Mouse (Mus musculus) spleen, postnatal 10 days (tissue): Measurements from ENCODE around the gene Syn3.

Experiments used
- DNase-seq, 2 experiments: peaks; one replicate each; pipeline ENCODE4 v3.0.0; 2021 to 2022; ENCODE audit warnings: low spot score in 2 of 2

Gene Syn3

DNA sequence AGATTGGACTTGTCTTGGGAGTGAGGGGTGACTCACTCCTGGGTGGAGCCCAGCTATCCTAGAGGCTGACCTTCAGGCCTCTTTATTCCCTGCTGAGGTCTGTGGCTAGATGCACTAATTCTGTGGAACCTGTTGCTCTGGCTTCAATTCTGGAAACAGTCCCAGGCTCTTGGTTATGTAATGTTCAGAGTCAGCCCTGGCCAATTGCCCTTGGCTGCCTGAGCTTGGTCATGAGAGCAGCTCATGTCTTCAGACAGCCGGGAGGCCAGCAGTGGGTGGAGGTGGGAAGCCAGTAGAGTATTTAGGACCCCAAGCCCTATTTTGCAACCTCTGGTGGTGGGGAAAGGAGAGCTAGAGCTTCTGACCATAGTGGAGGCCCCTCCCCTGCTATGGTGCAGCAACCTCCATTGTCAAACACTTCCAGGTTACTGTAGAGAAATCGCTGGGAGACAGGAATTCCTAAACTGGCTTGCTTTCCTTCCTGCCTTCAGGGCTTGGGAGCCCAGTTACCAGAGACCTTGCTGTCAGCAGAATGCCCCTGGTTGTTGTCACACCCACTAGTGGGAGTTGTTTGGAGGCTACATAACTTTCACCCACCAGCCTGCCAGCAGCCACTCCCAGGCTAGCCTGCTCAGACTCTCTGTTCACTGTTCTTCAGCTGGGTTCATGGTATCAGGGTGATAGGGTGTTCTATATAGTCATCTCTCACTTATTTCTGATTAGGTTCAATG lies 158.9 kb downstream of the Syn3 start:
- DNase-seq, result no peak

DNA sequence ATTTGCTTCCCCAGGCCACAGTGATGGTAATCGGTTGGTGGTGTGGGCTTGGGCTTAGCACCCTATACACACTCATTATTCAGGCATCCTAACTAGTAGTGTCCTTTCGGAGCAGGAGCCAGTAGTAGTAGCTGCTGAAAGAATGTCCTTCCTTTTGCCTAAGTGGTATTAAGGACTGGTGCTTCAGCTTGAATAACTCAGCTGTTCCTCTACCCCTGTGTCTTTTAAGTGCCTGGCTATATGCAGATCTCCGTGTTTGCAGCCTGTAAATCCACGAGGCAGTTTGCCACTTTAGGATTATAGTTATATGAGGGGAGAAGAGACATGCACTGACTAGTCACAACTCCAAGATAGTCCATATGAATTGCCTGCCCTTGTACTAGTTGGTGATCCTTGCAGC lies 159.6 kb downstream of the Syn3 start:
- no peak for DNase-seq

DNA sequence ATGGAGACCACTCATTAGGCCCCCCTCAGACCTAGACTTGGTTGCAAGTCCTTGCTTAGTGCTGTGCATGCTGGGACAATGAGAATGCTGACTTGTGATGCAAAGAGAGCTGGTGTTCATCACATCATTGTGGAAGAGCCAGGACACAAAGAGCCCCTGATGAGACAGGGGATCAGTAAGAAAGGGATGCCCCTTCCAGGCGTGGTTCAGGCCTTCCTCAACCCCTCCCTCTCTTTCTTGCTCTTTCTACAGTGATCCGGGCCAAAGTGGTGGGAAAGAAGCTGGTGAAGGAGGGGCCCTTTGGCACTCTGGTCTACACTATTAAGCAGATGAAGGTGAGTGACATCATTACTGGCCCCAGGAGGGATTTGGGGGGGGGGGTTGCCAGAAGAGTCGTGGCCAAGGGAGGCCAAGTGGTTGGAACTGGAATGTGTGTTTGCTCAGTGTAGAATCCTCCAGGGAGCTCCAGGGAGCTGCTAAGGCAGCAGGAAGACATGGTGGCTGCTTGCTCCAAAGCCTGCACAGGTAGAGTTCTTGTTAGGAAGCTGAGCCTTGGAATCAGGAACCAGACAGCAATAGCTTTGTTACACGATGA lies 160.5 kb downstream of the Syn3 start:
- no peak for DNase-seq

DNA sequence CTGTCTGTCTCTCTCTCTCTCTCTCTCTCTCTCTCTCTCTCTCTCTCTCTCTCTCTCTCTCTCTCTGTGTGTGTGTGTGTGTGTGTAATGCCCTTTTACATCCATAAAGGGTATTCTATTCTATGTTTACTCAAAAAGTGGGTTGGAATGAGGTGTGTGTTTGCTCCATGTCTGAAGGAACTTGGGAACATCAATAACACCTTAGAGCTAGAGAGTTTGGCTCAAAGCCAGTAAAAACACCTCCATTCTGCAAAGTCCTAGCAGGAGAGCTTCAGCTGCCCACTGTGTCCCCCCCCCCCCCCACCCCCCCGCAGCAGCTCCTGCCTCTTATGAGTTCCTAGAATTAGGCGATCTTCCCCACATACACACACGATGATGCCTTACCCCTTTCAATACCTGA lies 161.5 kb downstream of the Syn3 start:
- DNase-seq, result no peak

DNA sequence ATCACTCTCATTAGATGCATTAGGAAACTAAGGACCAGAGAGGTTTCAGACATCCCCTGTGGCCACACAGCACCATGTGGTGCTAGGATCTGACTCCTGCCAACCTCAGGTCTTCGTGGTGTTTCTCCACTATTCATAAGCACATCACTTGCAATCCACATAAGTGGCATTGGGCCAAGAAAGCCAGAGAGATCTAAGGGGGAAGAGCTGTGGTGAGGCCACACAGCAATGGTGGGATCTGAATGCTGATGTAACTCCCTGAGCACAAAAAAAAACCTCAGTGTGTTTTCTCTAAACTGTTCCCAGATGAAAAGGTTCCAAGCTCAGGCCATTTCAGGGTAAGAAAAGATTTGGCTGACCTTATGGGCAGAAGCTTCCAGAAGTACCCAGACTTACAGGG lies 162.2 kb downstream of the Syn3 start:
- DNase-seq, result no peak

DNA sequence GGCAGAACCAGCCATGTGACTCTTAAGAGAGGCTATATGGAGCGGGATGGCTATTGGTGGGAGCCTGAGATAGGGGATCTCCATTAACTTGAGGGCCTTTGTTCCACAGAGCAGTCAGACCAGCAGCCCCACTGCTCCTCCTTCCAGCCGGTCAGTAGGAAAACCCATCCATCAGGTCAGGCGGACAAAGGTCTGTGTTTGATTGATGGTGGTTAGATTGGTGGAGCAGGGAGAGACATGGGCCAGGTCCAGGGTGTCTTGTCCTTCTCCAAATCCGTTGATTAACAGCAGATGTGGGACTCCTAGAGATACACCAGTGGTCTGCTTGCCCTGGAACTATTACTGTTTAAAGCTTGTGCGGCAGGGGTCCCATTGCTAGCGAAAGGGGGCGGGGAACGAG lies 164.1 kb downstream of the Syn3 start:
- no peak for DNase-seq

DNA sequence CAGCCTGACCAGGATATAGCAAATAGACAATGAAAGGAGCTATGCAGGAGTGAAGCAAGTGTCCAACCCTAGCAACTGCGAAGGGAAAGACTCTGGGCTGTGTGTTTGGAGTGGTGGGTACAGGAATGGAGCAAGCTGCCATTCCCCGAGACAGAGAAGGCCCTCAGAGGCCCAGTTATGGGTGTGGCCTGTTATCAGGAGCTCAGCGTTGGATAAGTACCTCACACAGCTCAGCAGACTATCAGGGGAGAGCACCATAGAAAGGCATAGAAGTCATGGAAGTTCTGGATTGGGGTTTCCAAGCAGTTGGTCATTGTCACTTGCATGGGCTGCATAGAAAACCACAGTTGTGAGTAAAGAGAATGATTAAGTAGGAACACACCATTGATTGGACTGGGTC lies 165.8 kb downstream of the Syn3 start:
- no peak for DNase-seq

DNA sequence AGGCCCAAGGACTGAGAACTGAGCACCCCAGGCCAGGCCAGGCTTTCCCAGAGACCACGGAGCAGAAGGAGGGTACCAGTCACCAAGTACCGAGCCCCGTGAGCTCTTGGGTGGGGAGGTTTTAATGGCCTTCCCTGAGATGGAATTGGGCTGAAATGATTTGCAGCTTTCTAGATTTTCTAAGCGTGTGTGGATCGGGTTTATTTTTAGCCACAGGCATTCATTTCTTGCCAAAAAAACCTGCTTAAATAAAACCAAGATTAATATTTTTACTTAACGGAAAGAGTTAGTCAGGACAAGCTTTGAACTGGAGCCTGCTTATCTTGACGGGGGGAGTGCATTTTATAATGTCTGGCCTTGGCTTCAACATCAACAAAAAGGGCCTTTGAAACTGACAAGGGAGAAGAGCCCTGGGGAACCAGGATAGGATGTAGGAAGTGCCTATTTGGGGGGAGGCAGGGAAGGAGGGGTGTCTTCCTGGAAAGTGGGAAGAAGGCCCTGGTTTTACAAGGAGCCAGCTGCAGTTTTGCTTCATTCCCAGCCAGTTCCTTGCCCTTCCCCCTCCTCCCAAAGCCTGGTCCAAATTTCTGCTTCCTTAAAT lies 166.9 kb downstream of the Syn3 start:
- no peak for DNase-seq

DNA sequence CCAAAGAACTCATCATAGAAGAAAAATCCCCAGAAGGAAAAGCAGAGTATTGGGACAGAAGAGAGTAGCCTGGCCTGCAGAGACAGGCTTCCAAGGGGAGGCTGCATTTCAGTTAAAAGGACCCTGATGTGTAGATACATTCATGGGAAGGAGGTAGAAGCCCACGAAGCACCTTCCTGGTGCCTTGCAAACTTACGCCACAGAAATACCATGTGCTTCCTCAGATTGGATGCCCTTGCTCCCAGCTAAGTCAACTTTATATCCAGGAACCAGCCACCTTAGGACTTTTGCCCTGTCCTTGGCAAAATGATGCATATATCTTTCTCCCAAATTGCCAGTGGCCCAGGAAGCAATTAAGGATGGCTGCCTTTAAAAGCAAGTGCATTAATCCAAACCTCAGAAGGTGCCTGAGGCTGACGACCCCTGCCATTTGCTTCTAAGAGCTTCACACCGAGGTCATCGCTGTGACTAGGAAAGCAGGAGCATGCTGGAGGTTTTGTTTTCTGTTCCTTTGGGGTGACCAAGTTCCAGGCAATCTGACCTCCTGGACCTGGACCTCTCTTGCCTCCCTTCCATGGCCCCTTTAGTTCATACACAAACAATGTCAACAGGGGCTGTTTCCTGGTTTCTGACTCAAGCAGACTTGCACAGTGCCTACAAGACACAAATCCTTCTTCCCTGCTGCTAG lies 167.6 kb downstream of the Syn3 start:
- no peak for DNase-seq

DNA sequence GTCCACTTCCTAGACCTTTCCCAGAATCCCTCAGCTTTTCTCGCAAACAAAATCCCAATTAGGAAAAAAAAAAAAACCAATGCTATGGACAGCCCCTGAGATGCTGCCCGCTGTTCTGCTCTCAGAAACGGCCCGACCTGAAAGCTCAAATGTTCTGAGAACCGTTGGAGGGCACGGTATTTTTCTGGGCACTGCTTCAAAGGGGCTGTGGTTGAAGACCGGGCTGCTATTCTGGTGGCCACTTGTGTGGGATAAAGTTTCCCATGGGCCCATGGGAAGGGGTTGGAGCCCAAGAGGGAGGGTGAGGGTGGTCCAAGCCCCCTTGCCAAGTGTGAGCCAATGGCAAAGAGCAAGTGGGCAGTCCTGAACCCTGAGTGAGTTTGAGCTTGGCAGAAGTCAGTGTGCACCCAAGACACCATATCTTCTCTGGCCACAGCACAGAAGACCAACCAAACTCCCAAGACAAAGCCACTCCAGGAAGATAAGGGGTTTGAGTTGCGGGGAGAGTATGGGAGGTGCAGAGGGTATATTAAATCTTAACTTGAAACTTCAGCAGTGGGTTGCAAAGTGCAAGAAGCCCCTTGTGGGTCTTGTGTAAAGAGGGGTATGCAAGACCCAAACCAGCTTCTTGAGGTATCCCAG lies 169.3 kb downstream of the Syn3 start:
- no peak for DNase-seq

DNA sequence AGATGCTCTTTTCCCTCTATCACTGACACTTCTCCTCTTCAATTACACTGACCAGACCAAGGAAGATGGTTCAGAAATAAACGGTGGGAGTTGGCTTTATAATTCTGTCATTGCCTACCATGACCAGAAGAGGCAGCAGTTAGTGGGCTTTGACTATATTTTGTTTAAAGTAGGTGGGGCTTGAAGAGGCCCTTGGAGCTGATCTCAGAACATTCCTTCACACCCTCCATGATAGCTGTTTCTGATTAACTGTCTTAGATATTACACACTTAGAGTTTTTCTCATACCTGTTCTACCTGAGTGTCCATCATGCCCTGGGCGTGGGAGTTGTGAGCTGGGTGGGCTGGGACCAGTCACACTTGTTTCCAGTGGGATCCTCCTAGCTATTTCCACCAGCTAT lies 170.0 kb downstream of the Syn3 start:
- no peak for DNase-seq

DNA sequence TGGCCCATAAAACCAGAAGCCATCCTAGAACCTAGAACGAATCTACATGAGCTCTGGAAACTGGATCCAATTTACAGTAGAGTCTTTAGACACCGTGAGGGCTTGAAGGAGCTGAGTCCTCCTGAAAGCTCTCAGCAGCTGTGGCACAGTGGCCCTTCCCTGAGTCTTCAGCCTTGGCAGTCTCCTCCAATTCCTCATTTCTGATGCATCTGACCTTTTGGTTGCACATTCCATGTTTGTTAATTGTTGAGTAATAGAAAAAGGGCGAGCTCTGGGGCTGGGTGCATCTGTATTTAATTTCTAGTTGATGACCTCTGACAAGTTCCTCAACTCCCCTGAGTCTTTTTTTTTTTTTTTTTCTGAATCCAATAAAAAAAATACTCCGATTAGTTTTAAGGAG lies 170.6 kb downstream of the Syn3 start:
- no peak for DNase-seq

DNA sequence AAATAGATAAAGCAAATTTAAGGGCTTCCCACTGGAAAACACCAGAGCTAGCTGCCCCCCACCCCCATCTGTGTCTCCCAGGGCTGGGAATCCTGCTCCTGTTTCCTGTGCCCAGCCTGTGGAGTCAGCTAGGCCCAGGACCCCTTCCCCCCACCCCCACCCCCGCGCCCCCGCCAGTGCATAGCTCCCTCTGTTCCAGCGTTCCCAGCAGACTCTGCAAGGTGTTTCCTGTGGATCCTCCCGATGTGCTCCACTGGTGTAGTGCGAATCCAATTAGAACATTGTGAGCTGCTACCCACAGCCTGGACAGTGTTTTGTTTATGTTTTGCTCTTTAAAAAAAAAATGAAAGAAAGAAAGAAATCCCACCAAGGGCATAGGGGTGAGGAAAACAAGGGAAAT lies 173.4 kb downstream of the Syn3 start:
- DNase-seq, result no peak

DNA sequence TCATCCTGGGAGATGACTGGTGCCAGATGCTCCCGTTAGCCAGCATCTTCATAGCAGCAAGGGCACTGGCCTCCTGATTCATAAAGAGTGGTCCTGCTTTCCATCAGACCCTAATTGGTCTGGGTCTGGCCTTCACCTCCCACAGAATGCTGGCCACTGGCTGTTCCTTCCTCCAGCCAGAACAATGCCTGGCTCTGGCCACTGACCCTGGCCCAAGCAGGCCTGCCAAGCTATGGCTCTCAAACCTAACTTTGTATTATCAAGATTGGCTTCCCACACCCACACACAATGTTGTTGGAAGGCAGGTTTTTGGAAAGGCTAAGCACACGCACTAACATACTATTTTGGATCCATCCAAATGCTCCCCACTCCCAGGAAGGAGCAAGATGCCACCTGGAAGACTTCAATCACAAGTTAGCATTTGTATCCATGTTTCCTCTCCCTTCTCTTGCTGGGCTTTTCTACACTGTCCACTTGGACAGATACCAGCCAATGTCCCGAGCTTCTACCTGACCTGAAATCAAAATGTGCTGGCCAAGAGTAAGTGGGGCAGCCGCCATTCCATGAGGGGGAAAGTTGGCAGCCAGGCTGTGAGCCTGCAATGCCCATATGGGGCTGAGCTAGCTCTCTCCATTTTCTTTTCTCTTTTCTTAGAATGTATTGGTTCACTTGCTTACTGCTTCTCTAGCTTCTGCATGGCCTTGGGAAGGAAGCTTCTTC lies 175.3 kb downstream of the Syn3 start:
- no peak for DNase-seq

DNA sequence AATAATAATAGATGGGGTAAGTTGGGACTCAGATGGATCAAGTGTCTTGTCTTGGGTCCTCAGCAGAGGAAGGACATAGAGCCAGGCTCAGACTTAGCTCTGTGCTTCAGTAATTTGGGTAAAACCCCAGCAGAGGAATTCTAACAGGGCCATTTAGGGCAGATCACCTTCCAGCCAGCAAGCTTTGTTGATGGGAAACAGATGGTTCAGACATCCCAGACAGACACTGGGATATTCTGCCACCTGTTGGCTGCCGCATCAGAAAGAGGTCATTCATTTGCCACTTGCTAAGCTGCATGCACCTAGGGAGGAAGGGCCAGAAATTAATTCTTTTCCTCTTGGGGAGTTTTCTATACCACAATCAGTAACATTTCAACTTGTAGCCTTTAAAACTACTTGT lies 176.7 kb downstream of the Syn3 start:
- DNase-seq, result no peak

DNA sequence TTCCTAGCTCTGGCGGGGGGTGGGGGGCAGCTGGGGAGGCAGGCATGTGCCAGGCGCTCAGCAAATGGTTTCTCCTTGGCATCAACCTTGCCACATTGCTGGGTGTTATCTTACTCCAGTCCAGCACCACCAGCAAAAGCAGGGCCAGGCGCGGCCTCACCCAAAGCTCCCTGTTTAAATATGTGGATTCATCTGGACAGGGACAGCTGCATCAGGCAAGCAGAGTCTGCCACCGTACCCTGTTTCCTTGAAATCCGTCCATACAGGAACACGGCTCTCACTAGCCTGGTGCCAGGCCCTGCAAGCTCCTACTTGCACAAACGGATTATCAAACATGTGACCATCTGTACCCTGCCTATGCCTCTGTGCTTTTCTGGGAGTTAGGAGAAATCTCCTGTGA lies 177.5 kb downstream of the Syn3 start:
- no peak for DNase-seq

DNA sequence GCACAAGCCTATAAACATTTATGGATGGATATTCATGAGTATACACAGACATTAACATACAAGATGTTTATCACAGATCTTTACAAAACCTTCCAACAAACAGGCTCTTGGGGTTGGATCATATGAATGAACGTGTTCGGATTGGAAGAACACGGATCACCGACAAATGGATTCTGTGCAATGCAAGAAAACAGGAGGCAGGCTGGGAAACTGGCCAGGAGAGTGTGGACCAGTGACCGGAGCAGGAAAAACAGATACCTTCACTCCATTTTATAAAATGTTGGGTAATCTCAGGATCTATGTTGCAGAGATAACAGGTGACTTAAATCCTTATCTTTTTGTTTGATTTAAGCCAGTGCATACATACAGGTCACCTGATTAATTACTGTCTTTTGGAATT lies 178.5 kb downstream of the Syn3 start:
- DNase-seq, result no peak

DNA sequence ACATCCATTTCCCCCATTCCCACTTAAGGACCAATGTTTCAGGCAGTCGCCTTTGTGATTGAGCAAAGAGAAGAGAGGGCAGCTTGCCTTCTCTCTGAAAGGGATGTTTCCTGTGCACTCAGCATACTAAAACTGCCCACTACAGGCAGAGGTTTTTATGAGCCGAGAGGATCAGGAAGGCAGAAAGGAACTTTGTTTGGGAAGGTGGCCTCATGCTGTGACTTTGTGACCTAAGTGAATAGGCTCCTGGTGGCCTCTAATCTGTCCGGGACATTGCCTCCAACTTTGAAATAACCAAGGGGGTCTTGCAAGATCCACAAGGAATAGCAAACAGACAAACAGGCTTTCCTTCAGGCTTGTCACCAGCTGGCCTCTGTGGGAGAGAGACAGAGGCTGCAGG lies 179.2 kb downstream of the Syn3 start:
- DNase-seq, result no peak

DNA sequence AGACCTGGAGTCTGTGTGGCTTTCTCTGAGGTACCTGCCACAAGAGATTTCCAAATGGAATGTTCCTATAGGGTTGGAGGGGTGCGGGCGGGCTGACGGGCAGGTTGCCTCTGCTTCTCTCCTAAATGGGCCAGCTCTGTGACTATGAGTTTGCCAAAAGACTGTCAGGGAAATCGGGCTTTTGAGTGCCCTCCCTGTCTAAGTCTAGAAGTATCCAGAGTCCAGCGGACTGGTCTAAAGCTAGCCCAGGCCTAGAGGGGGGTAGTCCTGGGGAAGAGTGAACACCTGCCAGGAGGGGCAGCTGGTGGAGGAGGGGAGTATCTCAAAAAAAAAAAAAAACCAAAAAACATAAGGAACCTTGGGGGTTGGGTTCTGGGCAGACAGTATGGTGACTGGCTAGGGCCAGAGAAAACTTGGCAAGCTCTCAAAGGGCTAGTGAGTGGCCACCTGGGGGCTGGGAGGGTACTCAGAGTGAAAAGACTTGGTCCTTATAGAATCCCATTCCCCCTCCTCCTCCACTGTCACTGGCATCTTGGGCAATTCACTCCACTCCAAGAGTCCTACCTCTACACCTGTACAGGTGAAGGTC lies 180.1 kb downstream of the Syn3 start:
- DNase-seq, result no peak

DNA sequence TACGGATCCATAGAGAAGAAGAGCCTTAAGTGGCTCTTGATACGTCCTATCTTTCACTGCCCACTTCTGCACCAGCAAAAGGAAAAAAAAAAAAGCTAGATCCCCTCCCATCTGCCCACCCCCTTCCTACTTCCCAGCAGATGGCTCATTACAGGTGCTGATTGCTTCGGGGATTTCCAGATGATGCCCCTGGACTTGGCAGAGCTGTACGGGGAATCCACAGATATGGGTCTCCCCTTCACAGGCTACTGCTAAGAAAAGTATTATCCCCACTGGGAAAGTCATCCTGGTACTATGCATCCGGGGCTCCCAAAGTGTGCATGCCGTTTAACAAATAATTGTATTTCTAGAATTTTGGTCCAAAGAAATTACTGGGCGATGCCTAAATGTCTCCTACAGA lies 181.1 kb downstream of the Syn3 start:
- no peak for DNase-seq

DNA sequence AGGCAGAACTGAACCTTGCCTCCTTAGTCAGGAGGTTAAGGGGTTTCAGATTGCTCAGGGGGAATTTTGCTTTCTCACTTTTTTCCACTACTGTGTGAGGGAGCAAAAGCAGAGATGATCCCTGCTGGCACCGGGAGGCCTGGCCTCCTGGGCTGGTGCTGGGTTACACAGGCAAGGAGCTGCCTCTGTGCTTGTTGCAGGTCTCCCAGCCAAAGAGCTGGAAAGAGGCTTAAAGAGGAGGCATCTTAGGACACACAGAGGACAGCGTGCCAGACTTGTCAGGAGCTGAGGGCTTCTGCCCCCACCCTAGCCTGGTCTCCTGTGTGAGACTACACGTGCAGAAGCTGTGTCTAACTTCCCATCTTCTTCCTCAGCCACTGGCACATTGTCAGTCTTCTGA lies 183.2 kb downstream of the Syn3 start:
- no peak for DNase-seq
